Mouse (Mus musculus) heart, adult 2 months (tissue): ENCODE measurements around the gene Htr2a. TPM values are rescaled to one million over a fixed set of nuclear protein-coding genes. Genes with fewer than 3 reads are reported as not detected.
A peak's percentile ranks its signal among the peaks of the same experiment; 100 is the strongest.

Experiments used
- DNase-seq, 2 experiments: peaks; one replicate each; pipeline ENCODE4 v3.0.0; 2021
- H3K27ac ChIP-seq: fragments of 200-600 bp; 2 replicates; pipeline ENCODE4 v1.8.1; 2022
- H3K27me3 ChIP-seq: fragments of 200-500 bp; 2 replicates; pipeline ENCODE4 v1.6.1; 2012; ENCODE audit warnings: mild to moderate bottlenecking, low read length, inconsistent platforms, mixed read lengths; ENCODE audit not compliant: control insufficient read depth, insufficient read depth
- H3K36me3 ChIP-seq: fragments of 200-500 bp; 2 replicates; pipeline ENCODE4 v1.6.1; 2012; ENCODE audit warnings: low read length, inconsistent platforms; ENCODE audit not compliant: control insufficient read depth, insufficient read depth
- H3K4me1 ChIP-seq: fragments of 200-500 bp; 2 replicates; pipeline ENCODE4 v1.6.1; 2011; ENCODE audit warnings: low read length; ENCODE audit not compliant: control insufficient read depth, insufficient read depth
- H3K4me3 ChIP-seq: fragments of 200-600 bp; 2 replicates; pipeline ENCODE4 v1.8.1; 2022
- H3K79me2 ChIP-seq: fragments of 200-500 bp; replicated peaks from 2 replicates; pipeline ENCODE4 v1.6.1; 2012; ENCODE audit warnings: mild to moderate bottlenecking, inconsistent platforms, low read length, moderate library complexity, mixed read lengths; ENCODE audit not compliant: control insufficient read depth, insufficient read depth
- H3K9ac ChIP-seq: fragments of 200-500 bp; 2 replicates; pipeline ENCODE4 v1.6.1; 2012; ENCODE audit warnings: low read depth, mild to moderate bottlenecking, control low read depth, inconsistent platforms, low read length, mixed read lengths
- CTCF ChIP-seq: fragments of 200-600 bp; IDR thresholded peaks from 2 replicates; pipeline ENCODE4 v1.8.1; 2022; ENCODE audit warnings: antibody characterized with exemption, mild to moderate bottlenecking, moderate library complexity
- EP300 ChIP-seq: fragments of 200-500 bp; IDR thresholded peaks from 2 replicates; pipeline ENCODE4 v1.6.1; 2011; ENCODE audit warnings: low read depth, low read length, control low read depth; ENCODE audit not compliant: insufficient read depth
- POLR2A ChIP-seq: fragments of 200-500 bp; IDR thresholded peaks from 2 replicates; pipeline ENCODE4 v1.6.1; 2011; ENCODE audit warnings: mild to moderate bottlenecking, low read depth, low read length, control low read depth; ENCODE audit not compliant: insufficient read depth
- WGBS: fragments of 180-500 bp; shearing (Covaris S2); methylation state at CpG from one replicate; pipeline ENCODE4 v1.1.7; 2018; 5-methylcytosine and 5-hydroxymethylcytosine counted together
- intact Hi-C: fragments of 180-260 bp; cut with DNase I; formaldehyde crosslinking; loops from one replicate; pipeline ENCODE4 v1.15.1; 2025
- polyA plus RNA-seq: library from polyadenylated mRNA; depleted of rRNA; stranded (reverse); fragments of >200 nt; gene quantifications from 2 replicates; pipeline ENCODE4 v1.2.3, GENCODE M21; 2012
- total RNA-seq, 2 experiments: library from RNA; stranded (reverse); gene quantifications; 2 replicates each; pipeline ENCODE4 v1.2.3; 2021

The Htr2a gene
- total and polyA plus RNA-seq, 3 experiments = 0.33 to 0.77 (median 0.73) TPM

GRCm38 (mm10) chr14:74703930-74704329 lies 63.3 kb downstream of the Htr2a start:
- WGBS = 51% methylated on average over 6 of the region's 6 CpGs
- Histone ChIP-seq H3K27me3 (no peaks in the 10 kb centered on the region), H3K9ac (no peak overlapping the region), H3K79me2 (no peaks in the 10 kb centered on the region), H3K36me3 (no peaks in the 10 kb centered on the region), H3K4me3 (no peak overlapping the region), H3K4me1 (peaks cover 2% of the 10 kb centered on the region), H3K27ac (no peak overlapping the region)
- no peak for DNase-seq
- intact Hi-C loops = no loop called here
- TF ChIP-seq POLR2A (no peak), EP300 (no peak), CTCF (no peak)

DNA sequence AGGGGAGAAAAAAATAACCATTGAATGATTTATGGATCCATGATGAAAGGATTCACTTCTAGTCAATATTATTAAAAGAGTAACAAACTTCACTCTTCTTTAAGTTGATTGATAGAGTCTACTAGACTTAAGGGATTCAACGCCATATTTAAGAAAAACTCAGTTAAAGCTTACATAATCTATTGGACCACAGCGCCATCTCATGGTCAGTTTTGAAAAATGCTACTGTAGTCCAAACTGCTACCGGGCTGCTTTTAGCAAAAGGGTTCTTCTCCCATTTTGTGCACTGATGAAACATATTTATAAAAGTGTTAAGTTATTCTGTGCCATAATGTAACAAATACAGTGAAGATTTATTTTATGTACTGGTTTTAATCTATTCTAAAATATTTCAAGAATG lies 68.4 kb downstream of the Htr2a start:
- 12% methylated on average over 3 of the region's 3 CpGs for WGBS
- H3K27ac ChIP-seq = no peak overlapping the region
- peak; percentile 83 for TF ChIP-seq CTCF
- no peak for TF ChIP-seq POLR2A
- H3K9ac ChIP-seq = no peak overlapping the region
- H3K36me3 ChIP-seq = no peaks in the 10 kb centered on the region
- H3K4me3 ChIP-seq = no peak overlapping the region
- no peaks in the 10 kb centered on the region for H3K79me2 ChIP-seq
- DNase-seq = no peak
- intact Hi-C loops = loop anchor here (2.0 to 5.0 kb wide), 4 partner anchors 66 to 1007 kb away; no protein-coding TSS in a partner anchor
- no peaks in the 10 kb centered on the region for H3K27me3 ChIP-seq
- no peaks in the 10 kb centered on the region for H3K4me1 ChIP-seq

DNA sequence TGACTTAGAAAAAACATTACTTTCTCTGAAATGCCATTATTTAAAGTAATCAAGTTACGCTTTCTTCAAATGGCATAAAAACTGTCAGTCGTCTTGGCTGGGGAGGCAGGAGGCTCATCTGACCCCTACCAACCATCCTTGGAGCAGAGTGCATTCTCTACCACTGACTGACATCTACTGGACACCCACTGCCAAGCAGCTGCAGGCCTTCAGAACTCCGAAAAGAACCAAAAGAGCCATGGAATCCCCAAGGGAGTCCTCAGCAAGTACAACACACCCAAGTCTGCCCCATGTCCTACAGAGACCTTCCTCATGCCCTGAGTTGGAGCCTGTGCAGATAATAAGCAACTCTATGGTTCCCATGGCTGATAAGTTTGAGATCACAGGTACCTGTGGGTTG lies 82.9 kb downstream of the Htr2a start:
- no peak overlapping the region for H3K9ac ChIP-seq
- H3K27ac ChIP-seq = no peak overlapping the region
- DNase-seq = no peak
- TF ChIP-seq EP300 (no peak), CTCF (peak; percentile 32), POLR2A (no peak)
- 60% methylated on average over 3 of the region's 3 CpGs for WGBS
- intact Hi-C loops = no loop called here
- no peaks in the 10 kb centered on the region for H3K79me2 ChIP-seq
- H3K4me1 ChIP-seq = no peaks in the 10 kb centered on the region
- H3K27me3 ChIP-seq = no peaks in the 10 kb centered on the region
- no peak overlapping the region for H3K4me3 ChIP-seq
- H3K36me3 ChIP-seq = no peaks in the 10 kb centered on the region

DNA sequence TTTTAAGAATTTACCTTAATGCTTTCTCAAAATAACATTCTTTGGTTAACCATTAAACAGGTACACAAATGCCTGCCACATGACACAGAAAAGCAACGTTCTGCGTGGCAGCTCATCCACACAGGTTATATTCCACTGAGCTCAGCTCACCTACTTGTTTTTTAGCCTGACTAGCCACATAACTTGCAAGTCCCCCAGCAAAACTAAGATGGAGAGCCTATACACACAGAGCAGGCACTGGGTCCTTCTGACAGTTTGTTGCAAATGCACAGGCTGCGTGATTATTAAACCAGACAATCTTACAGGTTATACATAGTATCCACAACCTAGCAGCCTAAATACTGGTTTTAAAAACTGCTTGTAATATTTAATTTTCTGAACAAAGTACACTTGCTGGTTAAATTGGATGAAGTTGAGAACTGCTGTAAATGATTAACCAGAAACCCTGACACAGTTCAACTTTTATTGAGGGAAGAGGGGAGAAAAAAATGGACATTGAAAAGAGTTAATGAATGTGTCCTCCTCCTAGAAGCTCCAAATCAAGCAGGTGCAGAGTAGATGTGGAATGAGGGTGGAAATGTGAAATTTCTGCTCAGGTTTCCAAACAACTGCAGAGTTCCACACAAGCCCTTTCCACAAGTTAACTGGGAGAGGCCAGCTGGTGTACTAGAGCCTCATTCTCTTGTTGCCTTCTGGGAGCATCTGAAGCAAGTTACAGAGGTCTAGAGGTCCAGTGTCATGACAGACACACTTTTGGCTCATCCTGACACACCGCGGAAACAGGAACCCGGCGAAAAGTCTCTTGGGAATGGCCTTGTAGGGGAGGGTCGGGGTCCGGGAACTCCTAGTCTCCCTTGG lies 90.8 kb downstream of the Htr2a start:
- Histone ChIP-seq H3K4me3 (peak overlapping the region; percentile 94), H3K9ac (peak overlapping the region; percentile 29; the same call in 1 of the 2 replicates), H3K27me3 (no peaks in the 10 kb centered on the region), H3K27ac (peak overlapping the region; percentile 43), H3K4me1 (peaks cover 2% of the 10 kb centered on the region), H3K36me3 (peaks cover 8% of the 10 kb centered on the region; the same call in 1 of the 2 replicates), H3K79me2 (peaks cover 2% of the 10 kb centered on the region; the same call in 1 of the 2 replicates)
- TF ChIP-seq POLR2A (no peak), EP300 (no peak), CTCF (no peak)
- 31% methylated on average over 9 of the region's 9 CpGs for WGBS
- DNase-seq = no peak
- intact Hi-C loops = no loop called here

- Histone ChIP-seq H3K4me3 (peak within 1 kb of the TSS; percentile 94), H3K4me1 (peaks cover 2% of the 10 kb centered on the region), H3K79me2 (peaks cover 2% of the 10 kb centered on the region; the same call in 1 of the 2 replicates), H3K9ac (peak within 1 kb of the TSS; percentile 84), H3K27me3 (no peaks in the 10 kb centered on the region), H3K36me3 (peaks cover 8% of the 10 kb centered on the region; the same call in 1 of the 2 replicates), H3K27ac (peak within 1 kb of the TSS; percentile 77)
- TF ChIP-seq CTCF (peak; percentile 12; the same call in 1 of the 2 replicates), EP300 (no peak), POLR2A (peak; percentile 83)
- peak; percentile 95 to 97 for DNase-seq
- under 1% methylated on average over 53 of the region's 53 CpGs for WGBS
- intact Hi-C loops = no loop called here
Observed at GRCm38 (mm10) chr14:74732079-74732783, 91.6 kb downstream of the Htr2a start, which contains the start of gene Esd. Esd (plus strand) TSS chr14:74732297.
